Mouse (Mus musculus) small intestine, adult 2 months (tissue): ENCODE data around the gene Nuak1. TPM values are rescaled to one million over a fixed set of nuclear protein-coding genes. Genes with fewer than 3 reads are reported as not detected.

Experiments used
- H3K27ac ChIP-seq: fragments of 200-500 bp; 2 replicates; pipeline ENCODE4 v1.5.1; 2012; ENCODE audit warnings: low read depth, low read length, control low read depth, inconsistent platforms; ENCODE audit not compliant: insufficient read depth
- H3K27me3 ChIP-seq: fragments of 200-500 bp; 2 replicates; pipeline ENCODE4 v1.6.1; 2012; ENCODE audit warnings: mild to moderate bottlenecking, moderate library complexity, low read length, inconsistent platforms; ENCODE audit not compliant: control insufficient read depth, insufficient read depth
- H3K36me3 ChIP-seq: fragments of 200-500 bp; 2 replicates; pipeline ENCODE4 v1.6.1; 2012; ENCODE audit warnings: mild to moderate bottlenecking, low read length, control low read depth, inconsistent platforms; ENCODE audit not compliant: control insufficient read depth, insufficient read depth
- H3K4me1 ChIP-seq: fragments of 200-500 bp; 2 replicates; pipeline ENCODE4 v1.6.1; 2012; ENCODE audit warnings: low read length, inconsistent platforms, mixed read lengths; ENCODE audit not compliant: control insufficient read depth, insufficient read depth, insufficient read length
- H3K4me3 ChIP-seq: fragments of 200-500 bp; 2 replicates; pipeline ENCODE4 v1.5.1; 2012; ENCODE audit warnings: low read depth, mild to moderate bottlenecking, control low read depth, inconsistent platforms, low read length, moderate library complexity
- CTCF ChIP-seq: fragments of 200-500 bp; IDR thresholded peaks from 2 replicates; pipeline ENCODE4 v1.5.1; 2012; ENCODE audit warnings: low read depth, mild to moderate bottlenecking, control low read depth, inconsistent platforms, low read length, moderate library complexity, mixed read lengths; ENCODE audit not compliant: insufficient replicate concordance, insufficient read length; ENCODE audit errors: extremely low read depth
- POLR2A ChIP-seq: fragments of 200-500 bp; IDR thresholded peaks from 2 replicates; pipeline ENCODE4 v1.6.1; 2012; ENCODE audit warnings: low read depth, mild to moderate bottlenecking, control low read depth, inconsistent platforms, low read length, moderate library complexity
- WGBS: fragments of 180-500 bp; shearing (Covaris S2); methylation state at CpG from one replicate; pipeline ENCODE4 v1.1.7; 2018; 5-methylcytosine and 5-hydroxymethylcytosine counted together
- polyA plus RNA-seq: library from polyadenylated mRNA; depleted of rRNA; stranded (reverse); fragments of >200 nt; gene quantifications from 2 replicates; pipeline ENCODE4 v1.2.3, GENCODE M21; 2012; rRNA removed

Nuak1 gene
- polyA plus RNA-seq, 1 experiment: 2.7 TPM

DNA sequence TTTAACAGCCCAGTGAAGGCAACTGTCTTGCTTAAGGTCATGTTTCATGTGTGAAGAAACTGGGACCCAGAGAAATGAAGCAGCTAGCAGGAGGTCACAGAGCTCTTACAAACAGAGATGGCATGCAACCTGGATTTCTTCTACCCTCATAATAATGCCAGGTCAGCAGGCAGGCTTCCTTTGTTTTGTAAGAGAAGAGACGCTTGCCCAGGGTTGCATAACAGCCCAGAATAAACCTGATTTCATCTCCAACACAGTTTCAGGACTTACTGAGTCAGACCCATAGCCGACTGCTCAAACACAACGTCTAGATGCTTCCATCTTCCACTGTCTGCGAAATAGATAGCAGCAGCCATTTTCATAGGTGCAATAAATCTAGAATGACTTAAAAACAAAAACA is 105.0 kb downstream of the Nuak1 start:
- Histone ChIP-seq H3K4me1 (no peaks in the 10 kb centered on the region), H3K27me3 (no peaks in the 10 kb centered on the region), H3K4me3 (no peak overlapping the region), H3K27ac (no peak overlapping the region), H3K36me3 (no peaks in the 10 kb centered on the region)
- 67% methylated on average over 4 of the region's 4 CpGs for WGBS
- TF ChIP-seq POLR2A (no peak), CTCF (no peak)

DNA sequence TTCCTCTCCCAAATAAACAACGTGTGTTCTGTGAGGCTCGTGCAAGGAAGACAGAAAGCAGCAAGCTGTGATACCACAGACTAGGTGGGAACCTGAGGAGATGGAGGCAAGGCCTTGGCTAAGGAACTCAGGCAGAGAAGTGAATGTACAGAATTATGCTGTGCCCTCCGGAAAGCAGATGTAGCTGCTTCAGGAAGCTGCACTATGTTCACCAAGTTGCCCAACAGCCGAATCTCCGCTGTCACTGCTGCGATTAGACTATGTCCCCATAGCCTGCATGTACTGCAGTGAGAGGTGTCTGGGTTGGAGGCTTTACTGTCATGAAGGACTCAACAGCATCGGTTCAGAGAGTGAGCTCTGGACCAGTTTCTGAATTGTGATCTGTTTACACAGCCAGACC is 110.6 kb downstream of the Nuak1 start:
- no peak for TF ChIP-seq POLR2A
- TF ChIP-seq CTCF: no peak
- Histone ChIP-seq H3K4me3 (no peak overlapping the region), H3K4me1 (no peaks in the 10 kb centered on the region), H3K27me3 (no peaks in the 10 kb centered on the region), H3K36me3 (no peaks in the 10 kb centered on the region), H3K27ac (no peak overlapping the region)
- WGBS: 82% methylated on average over 7 of the region's 7 CpGs

DNA sequence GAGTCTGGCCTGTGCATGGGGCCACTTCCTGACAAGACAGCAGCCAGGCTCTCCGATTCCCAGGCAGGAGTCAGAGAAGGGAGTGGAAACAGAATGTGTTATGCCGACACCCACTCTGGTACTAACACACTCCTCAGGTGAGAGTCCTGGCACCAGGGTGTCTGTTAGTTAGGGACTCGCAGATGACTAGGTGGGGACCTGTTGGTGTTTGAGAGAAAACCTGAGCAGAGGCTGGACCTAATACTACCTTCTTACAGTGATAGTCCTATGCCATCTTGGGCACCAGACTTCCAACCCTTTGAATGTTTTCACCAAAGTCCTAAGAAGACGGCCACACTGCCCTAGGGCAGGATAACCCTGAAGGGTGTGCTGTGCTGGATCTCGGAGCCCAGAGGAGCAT is 111.1 kb downstream of the Nuak1 start:
- TF ChIP-seq CTCF: no peak
- TF ChIP-seq POLR2A: no peak
- no peaks in the 10 kb centered on the region for H3K27me3 ChIP-seq
- H3K4me1 ChIP-seq: no peaks in the 10 kb centered on the region
- H3K27ac ChIP-seq: no peak overlapping the region
- H3K4me3 ChIP-seq: no peak overlapping the region
- H3K36me3 ChIP-seq: no peaks in the 10 kb centered on the region
- WGBS: 74% methylated on average over 5 of the region's 5 CpGs

DNA sequence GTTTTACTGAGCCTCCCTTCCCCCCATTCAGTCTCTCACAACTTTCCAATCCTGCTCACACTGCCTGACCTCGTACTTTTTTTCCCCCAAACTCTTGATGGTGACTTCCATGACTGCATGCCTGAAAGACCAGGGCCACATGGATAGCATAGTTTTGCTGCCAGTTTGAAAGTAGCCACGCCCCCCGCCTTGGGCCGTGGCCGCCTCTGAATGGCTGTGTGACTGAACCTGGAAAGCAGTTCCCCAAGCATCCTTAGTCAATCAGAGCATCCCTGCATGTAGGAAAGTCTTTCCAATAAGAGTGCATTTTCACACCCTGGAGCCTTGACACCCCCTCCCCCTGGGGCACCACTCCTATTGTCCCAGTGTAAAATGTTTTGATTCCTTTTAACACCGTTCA is 116.4 kb downstream of the Nuak1 start:
- WGBS: 54% methylated on average over 6 of the region's 6 CpGs
- no peak overlapping the region for H3K4me3 ChIP-seq
- no peaks in the 10 kb centered on the region for H3K27me3 ChIP-seq
- H3K27ac ChIP-seq: no peak overlapping the region
- H3K36me3 ChIP-seq: no peaks in the 10 kb centered on the region
- no peak for TF ChIP-seq POLR2A
- no peak for TF ChIP-seq CTCF
- H3K4me1 ChIP-seq: no peaks in the 10 kb centered on the region

Other genes starting within 250 kb of the Nuak1 start
- 11.8 and 15.2 TPM in 2 replicates for gene Ckap4, start 93.5 kb upstream of the Nuak1 start, polyA plus RNA-seq
- gene Tcp11l2, start 136.0 kb upstream of the Nuak1 start, polyA plus RNA-seq: 19.3 and 34.3 TPM in 2 replicates
- gene Polr3b, start 181.7 kb upstream of the Nuak1 start, polyA plus RNA-seq: 0.75 and 1.6 TPM in 2 replicates